Mouse (Mus musculus): ENCODE data around the gene Gm49395. TPM values are rescaled to one million over a fixed set of nuclear protein-coding genes. Genes with fewer than 3 reads are reported as not detected.

Gene Gm49395
- polyA plus RNA-seq, 1 experiment from 2014 or later = 7.4 TPM

DNA sequence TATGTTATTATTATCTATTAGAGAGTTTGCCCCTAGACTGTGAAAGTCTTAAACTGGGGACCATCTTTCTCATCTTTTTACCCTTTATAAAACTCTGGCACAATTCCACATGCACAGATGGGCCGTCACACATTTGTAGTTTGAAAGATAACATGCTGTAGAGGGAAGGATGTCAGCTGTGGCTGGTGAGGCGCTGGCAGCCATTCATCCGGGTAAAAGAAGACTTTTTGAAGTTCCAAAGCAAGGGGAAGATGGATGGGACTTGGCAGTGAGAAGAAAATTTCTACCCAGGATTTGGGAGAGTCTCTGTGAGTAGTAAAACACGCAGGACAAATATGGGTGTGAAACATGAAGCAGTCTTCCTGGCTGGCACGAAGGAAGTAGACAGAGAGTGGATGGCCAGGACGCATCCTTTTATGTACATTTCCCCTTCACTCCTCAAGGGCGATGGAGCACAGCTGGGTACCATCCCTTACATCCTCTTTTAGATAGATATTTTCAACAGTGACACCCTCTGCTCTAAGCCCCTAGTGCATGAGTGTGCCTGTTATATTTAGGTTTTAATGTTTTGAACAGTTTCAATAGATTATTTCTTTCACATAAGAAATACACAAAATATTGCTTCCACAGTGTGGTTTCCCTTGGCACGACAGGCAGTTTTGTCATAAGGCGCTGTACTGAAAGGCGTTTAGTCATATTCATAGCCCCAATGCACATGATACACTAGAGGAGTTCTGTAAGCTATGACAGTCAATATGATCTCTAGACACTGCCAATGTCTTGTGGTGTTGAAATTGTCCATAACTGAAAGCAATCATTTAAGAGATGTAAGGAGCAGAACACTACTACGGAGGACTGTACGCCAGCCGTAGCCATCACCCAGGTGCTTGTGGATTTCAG is 50.8 kb downstream of the Gm49395 start:
- H3K4me1 ChIP-seq (replicated peaks; ENCODE audit: control insufficient read depth, insufficient read depth, low read length) = no peaks in the 10 kb centered on the region
- no peaks in the 10 kb centered on the region for H3K9me3 ChIP-seq (ENCODE audit: control insufficient read depth)
- H3K9ac ChIP-seq (ENCODE audit: low read depth, low read length) = no peak overlapping the region
- H3K27me3 ChIP-seq (replicated peaks; ENCODE audit: control insufficient read depth, insufficient read depth, low read length) = no peaks in the 10 kb centered on the region
- no peaks in the 10 kb centered on the region for H3K36me3 ChIP-seq (ENCODE audit: control insufficient read depth, insufficient read depth)
- TF ChIP-seq CTCF (IDR thresholded peaks at IDR 0.05; ENCODE audit: low read depth) = no peak
- 71% methylated on average over 13 of the region's 13 CpGs for WGBS
- no peak overlapping the region for H3K4me3 ChIP-seq (ENCODE audit: low read depth, low read length)
- H3K4me2 ChIP-seq (replicated peaks; ENCODE audit: low read depth) = no peak overlapping the region
- no peak for ATAC-seq
- no peak overlapping the region for H3K27ac ChIP-seq (ENCODE audit: low read depth, low read length)

DNA sequence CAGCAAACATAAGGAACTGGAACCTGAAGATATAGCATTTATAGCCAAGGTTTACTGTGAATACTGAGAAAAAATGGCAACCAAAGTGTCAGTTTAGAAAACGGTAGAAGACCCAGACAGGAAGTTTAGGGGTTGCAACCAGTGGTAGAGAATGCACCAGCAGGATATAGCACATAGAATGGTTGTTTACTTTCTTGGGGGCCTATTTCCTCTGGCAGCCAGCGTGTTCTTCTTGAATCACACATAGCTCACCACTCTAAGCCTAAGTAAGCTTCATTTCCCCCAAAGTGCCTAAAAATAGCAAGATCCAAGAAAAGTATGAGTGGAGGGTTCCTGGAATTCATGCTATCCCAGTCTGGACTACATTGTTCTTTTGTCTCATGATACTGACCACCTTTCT is 59.1 kb downstream of the Gm49395 start:
- Histone ChIP-seq H3K36me3 (ENCODE audit: control insufficient read depth, insufficient read depth) (no peaks in the 10 kb centered on the region), H3K9ac (ENCODE audit: low read depth, low read length) (no peak overlapping the region), H3K27me3 (replicated peaks; ENCODE audit: control insufficient read depth, insufficient read depth, low read length) (no peaks in the 10 kb centered on the region), H3K4me2 (replicated peaks; ENCODE audit: low read depth) (no peak overlapping the region), H3K4me3 (ENCODE audit: low read depth, low read length) (no peak overlapping the region), H3K4me1 (replicated peaks; ENCODE audit: control insufficient read depth, insufficient read depth, low read length) (no peaks in the 10 kb centered on the region), H3K27ac (ENCODE audit: low read depth, low read length) (no peak overlapping the region), H3K9me3 (ENCODE audit: control insufficient read depth) (no peaks in the 10 kb centered on the region)
- WGBS = 39% methylated on average over 2 of the region's 2 CpGs
- ATAC-seq = no peak
- TF ChIP-seq CTCF (IDR thresholded peaks at IDR 0.05; ENCODE audit: low read depth) = no peak

DNA sequence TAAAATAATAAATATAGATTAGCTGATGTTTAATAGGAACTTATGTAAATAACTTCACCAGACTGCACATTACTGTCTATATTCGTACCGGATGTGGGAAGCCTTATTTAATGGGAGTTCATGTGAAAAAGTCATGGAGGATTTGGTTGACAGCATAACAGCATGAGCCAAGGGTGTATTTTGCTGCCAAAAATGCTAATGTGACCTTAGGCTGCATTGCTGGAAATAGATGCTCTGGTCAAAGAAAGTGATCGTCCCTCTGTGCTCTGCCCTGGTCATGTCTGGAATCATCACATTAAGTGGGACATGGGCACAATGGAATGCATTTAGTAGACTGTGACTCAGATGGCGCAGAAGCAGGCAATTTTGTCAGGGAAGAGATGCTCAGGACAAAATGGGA is 64.4 kb downstream of the Gm49395 start:
- Histone ChIP-seq H3K4me3 (ENCODE audit: low read depth, low read length) (no peak overlapping the region), H3K9ac (ENCODE audit: low read depth, low read length) (no peak overlapping the region), H3K27me3 (replicated peaks; ENCODE audit: control insufficient read depth, insufficient read depth, low read length) (no peaks in the 10 kb centered on the region), H3K27ac (ENCODE audit: low read depth, low read length) (no peak overlapping the region), H3K4me1 (replicated peaks; ENCODE audit: control insufficient read depth, insufficient read depth, low read length) (no peaks in the 10 kb centered on the region), H3K4me2 (replicated peaks; ENCODE audit: low read depth) (no peak overlapping the region), H3K9me3 (ENCODE audit: control insufficient read depth) (no peaks in the 10 kb centered on the region), H3K36me3 (ENCODE audit: control insufficient read depth, insufficient read depth) (no peaks in the 10 kb centered on the region)
- no peak for ATAC-seq
- 79% methylated on average over 4 of the region's 4 CpGs for WGBS
- no peak for TF ChIP-seq CTCF (IDR thresholded peaks at IDR 0.05; ENCODE audit: low read depth)

DNA sequence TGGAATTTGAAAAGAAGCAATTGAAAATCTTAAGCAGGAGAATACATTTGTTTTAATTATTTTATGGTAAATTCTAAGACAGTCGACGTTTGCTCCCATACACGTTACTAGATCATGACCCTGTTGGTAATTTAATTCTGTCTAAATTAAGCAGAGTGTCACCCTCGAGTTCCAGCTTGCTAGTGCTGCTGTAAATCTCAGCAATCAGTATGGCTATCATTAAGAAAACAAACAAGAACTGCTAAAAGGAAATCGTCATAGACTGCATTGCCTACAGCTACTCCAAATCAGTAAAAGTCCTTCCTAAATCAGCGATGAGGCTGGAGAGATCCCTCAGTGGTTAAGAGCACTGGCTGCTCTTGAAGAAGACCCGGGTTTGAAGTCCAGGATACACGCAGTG is 66.3 kb downstream of the Gm49395 start:
- no peaks in the 10 kb centered on the region for H3K36me3 ChIP-seq (ENCODE audit: control insufficient read depth, insufficient read depth)
- H3K4me2 ChIP-seq (replicated peaks; ENCODE audit: low read depth) = no peak overlapping the region
- no peak overlapping the region for H3K27ac ChIP-seq (ENCODE audit: low read depth, low read length)
- H3K9me3 ChIP-seq (ENCODE audit: control insufficient read depth) = no peaks in the 10 kb centered on the region
- H3K9ac ChIP-seq (ENCODE audit: low read depth, low read length) = no peak overlapping the region
- H3K27me3 ChIP-seq (replicated peaks; ENCODE audit: control insufficient read depth, insufficient read depth, low read length) = no peaks in the 10 kb centered on the region
- H3K4me1 ChIP-seq (replicated peaks; ENCODE audit: control insufficient read depth, insufficient read depth, low read length) = no peaks in the 10 kb centered on the region
- no peak for TF ChIP-seq CTCF (IDR thresholded peaks at IDR 0.05; ENCODE audit: low read depth)
- no peak for ATAC-seq
- no peak overlapping the region for H3K4me3 ChIP-seq (ENCODE audit: low read depth, low read length)
- 57% methylated on average over 8 of the region's 8 CpGs for whole genome bisulfite sequencing

DNA sequence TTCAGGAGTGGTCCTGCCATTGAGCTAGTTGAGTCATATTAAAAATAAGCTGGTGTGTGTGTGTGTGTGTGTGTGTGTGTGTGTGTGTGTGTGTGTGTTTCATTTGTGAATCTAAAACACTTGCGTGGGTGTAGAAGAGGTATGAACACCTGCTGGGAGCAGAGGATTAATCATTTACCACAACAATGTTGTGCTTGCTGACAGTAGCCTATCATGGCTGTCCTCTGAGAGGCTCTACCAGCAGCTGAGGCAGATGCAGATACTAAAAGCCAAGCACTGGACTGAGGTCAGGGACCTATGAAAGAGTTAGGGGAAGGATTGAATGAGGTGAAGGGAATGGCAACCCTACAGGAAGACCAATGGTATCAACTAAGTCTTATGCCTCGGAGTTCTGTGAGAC is 68.6 kb downstream of the Gm49395 start:
- no peak for ATAC-seq
- no peak for TF ChIP-seq CTCF (IDR thresholded peaks at IDR 0.05; ENCODE audit: low read depth)
- WGBS = 73% methylated on average over 2 of the region's 2 CpGs

DNA sequence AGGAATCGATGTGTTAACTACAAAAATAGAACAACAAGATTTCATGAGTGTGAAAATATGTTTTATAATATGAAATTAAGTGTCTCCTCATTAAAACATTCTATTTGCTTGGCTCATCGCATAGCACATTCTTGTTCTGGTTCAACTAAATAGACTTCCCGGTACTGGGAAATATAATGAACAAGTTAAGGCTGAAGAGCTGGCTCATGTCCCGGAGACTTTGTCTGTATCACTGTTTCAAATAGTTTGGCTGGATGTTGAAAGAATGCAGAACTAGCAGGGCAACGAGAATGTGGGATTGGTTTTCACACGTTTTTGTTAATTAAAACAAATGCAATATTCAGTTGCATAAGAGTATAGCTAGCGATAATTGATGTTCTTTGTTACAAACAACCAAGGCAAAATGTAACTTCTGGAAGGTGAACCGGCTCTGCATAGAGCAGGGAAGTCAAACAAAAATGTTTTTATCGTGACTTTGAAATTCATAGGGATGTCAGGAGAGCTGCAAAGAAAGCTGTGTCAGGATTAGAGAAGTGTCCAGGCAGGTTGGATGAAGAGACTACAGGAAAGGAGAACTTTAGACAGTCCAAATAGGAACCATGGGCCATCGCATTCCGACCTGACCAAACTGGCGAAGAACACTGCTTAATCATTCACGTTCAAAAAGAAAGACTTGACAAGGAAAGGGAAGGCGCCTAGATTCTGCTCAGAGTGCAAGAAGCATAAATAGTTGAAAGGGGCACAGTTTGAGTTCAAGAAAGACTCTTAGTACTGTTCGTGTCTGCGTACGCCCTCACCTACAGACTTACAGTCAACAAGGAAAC is 70.3 kb downstream of the Gm49395 start:
- Histone ChIP-seq H3K4me2 (replicated peaks; ENCODE audit: low read depth) (no peak overlapping the region), H3K4me3 (ENCODE audit: low read depth, low read length) (no peak overlapping the region), H3K27ac (ENCODE audit: low read depth, low read length) (no peak overlapping the region), H3K4me1 (replicated peaks; ENCODE audit: control insufficient read depth, insufficient read depth, low read length) (no peaks in the 10 kb centered on the region), H3K9me3 (ENCODE audit: control insufficient read depth) (no peaks in the 10 kb centered on the region), H3K9ac (ENCODE audit: low read depth, low read length) (no peak overlapping the region), H3K36me3 (ENCODE audit: control insufficient read depth, insufficient read depth) (no peaks in the 10 kb centered on the region), H3K27me3 (replicated peaks; ENCODE audit: control insufficient read depth, insufficient read depth, low read length) (no peaks in the 10 kb centered on the region)
- no peak for TF ChIP-seq CTCF (IDR thresholded peaks at IDR 0.05; ENCODE audit: low read depth)
- ATAC-seq = no peak
- 72% methylated on average over 17 of the region's 17 CpGs for WGBS

More for the DNA sequence above, 68.6 kb downstream of the Gm49395 start:
- no peaks in the 10 kb centered on the region for H3K9me3 ChIP-seq (ENCODE audit: control insufficient read depth)
- H3K36me3 ChIP-seq (ENCODE audit: control insufficient read depth, insufficient read depth) = no peaks in the 10 kb centered on the region
- no peak overlapping the region for H3K4me3 ChIP-seq (ENCODE audit: low read depth, low read length)
- no peak overlapping the region for H3K27ac ChIP-seq (ENCODE audit: low read depth, low read length)
- no peaks in the 10 kb centered on the region for H3K4me1 ChIP-seq (replicated peaks; ENCODE audit: control insufficient read depth, insufficient read depth, low read length)
- no peak overlapping the region for H3K9ac ChIP-seq (ENCODE audit: low read depth, low read length)
- H3K4me2 ChIP-seq (replicated peaks; ENCODE audit: low read depth) = no peak overlapping the region
- H3K27me3 ChIP-seq (replicated peaks; ENCODE audit: control insufficient read depth, insufficient read depth, low read length) = no peaks in the 10 kb centered on the region

Measured in intestine, postnatal 0 days (tissue).